Mouse (Mus musculus): ENCODE data around the gene AC124108.1. TPM values are rescaled to one million over a fixed set of nuclear protein-coding genes. Genes with fewer than 3 reads are reported as not detected.

Gene AC124108.1
- polyA plus RNA-seq, 1 experiment from 2014 or later = 0.03 TPM

DNA sequence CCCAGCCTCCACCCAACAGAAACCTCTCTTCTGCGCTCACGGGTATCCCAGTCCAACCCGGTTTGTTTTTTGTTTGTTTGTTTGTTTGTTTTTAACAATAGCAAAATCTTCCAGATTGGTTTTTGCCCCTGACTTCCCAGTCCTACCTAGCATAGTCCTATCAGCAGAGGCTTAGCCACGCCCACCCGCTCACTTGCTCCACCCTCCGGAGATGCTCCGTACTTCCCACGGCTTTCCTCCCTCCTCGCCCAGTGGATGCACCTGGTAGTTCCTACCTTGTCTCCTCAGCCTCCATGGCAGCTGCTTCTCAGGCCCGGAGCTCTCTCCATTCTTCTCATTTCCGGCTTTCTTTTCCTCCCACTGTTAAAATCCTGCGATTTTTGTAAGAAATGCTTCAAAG lies 42.3 kb downstream of the AC124108.1 start:
- no peaks in the 10 kb centered on the region for H3K4me1 ChIP-seq (replicated peaks)
- 22% methylated on average over 12 of the region's 12 CpGs for WGBS
- no peak overlapping the region for H3K9ac ChIP-seq
- peaks cover 6% of the 10 kb centered on the region; the same call in 1 of the 2 replicates for H3K27me3 ChIP-seq (replicated peaks)
- no peaks in the 10 kb centered on the region for H3K9me3 ChIP-seq
- H3K36me3 ChIP-seq = no peaks in the 10 kb centered on the region
- no peak overlapping the region for H3K4me3 ChIP-seq (replicated peaks)
- no peak for ATAC-seq
- H3K4me2 ChIP-seq (replicated peaks) = no peak overlapping the region
- H3K27ac ChIP-seq = no peak overlapping the region

DNA sequence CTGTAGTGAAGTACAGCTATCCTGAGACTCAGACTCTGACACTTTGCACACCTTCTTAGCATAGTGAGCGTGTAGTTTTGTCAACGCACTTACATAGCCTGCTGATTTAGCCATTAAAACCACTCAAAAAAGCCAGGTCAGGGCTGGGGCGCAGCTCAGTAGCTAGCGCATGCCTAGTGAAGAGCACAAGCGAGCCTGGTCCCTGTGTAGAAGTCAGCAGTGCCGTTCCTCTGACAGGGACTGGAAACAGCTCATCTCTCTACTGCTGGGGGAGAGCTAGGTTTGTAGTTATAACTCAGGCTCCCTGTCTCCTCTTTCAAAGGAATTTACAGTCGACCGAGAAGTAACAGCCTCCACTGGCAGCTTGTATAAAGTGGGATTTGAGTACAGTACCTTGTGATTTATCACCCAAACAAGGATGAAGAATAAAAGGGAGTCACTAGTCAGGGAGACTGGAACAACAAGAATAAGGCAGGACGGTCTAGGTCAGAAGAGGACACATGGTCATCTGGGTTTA lies 43.6 kb downstream of the AC124108.1 start:
- no peak overlapping the region for H3K4me3 ChIP-seq (replicated peaks)
- no peak overlapping the region for H3K27ac ChIP-seq
- H3K9ac ChIP-seq = no peak overlapping the region
- H3K4me2 ChIP-seq (replicated peaks) = no peak overlapping the region
- peaks cover 6% of the 10 kb centered on the region; the same call in 1 of the 2 replicates for H3K27me3 ChIP-seq (replicated peaks)
- H3K9me3 ChIP-seq = no peaks in the 10 kb centered on the region
- 47% methylated on average over 9 of the region's 9 CpGs for WGBS
- no peaks in the 10 kb centered on the region for H3K36me3 ChIP-seq
- ATAC-seq = no peak
- no peaks in the 10 kb centered on the region for H3K4me1 ChIP-seq (replicated peaks)

DNA sequence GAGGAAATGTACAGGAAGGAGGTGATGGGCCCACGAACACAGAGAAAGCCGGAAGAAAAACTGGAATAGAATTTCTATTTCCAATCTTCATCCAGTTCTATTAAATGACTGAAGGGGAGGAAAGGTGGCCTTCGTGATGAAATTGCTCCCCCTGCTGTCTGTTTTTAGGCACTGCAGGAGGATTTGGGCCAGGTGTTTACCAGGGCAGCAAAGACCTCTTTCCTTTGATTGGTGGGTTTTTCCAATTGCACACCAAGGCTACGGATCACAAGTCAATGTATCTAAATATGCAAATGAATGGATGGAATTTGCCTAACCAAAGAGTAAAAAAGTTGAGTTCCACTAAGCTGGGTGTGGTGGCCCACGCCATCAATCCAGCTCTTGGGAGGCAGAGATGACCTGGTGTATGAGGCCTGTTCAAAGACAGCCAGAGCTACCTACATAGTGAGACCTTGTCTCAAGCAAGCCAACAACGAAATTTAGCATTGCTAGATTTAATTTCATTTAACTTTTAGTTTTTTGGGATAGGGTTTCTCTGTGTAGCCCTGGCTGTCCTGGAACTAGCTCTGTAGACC lies 46.4 kb downstream of the AC124108.1 start:
- Histone ChIP-seq H3K4me2 (replicated peaks) (no peak overlapping the region), H3K9ac (no peak overlapping the region), H3K27me3 (replicated peaks) (peaks cover 6% of the 10 kb centered on the region; the same call in 1 of the 2 replicates), H3K36me3 (no peaks in the 10 kb centered on the region), H3K27ac (no peak overlapping the region), H3K9me3 (no peaks in the 10 kb centered on the region), H3K4me3 (replicated peaks) (no peak overlapping the region), H3K4me1 (replicated peaks) (no peaks in the 10 kb centered on the region)
- 24% methylated on average over 6 of the region's 6 CpGs for WGBS
- no peak for ATAC-seq

DNA sequence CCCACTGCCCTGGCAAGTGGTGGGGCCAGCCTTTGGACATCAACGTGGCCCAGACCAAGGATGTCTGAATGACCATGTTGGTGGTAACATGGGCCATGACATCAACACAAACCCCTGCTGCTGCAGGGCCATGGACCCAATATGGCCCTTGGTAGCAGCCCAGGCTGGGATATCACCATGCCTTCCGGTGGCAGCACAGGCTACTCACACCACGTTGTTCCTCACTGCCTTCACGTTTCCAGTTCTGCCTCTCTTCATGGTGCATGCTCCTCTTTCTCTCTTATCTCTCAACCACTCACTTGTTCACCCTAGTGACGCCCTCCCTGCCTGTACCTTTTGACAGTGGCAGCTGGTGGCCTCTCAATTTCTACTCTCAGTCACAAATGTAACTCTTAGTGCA lies 53.8 kb downstream of the AC124108.1 start:
- Histone ChIP-seq H3K4me1 (replicated peaks) (no peaks in the 10 kb centered on the region), H3K4me2 (replicated peaks) (no peak overlapping the region), H3K4me3 (replicated peaks) (no peak overlapping the region), H3K27ac (no peak overlapping the region), H3K36me3 (no peaks in the 10 kb centered on the region), H3K9me3 (no peaks in the 10 kb centered on the region), H3K27me3 (replicated peaks) (no peaks in the 10 kb centered on the region), H3K9ac (no peak overlapping the region)
- 75% methylated on average over 5 of the region's 5 CpGs for WGBS
- no peak for ATAC-seq

DNA sequence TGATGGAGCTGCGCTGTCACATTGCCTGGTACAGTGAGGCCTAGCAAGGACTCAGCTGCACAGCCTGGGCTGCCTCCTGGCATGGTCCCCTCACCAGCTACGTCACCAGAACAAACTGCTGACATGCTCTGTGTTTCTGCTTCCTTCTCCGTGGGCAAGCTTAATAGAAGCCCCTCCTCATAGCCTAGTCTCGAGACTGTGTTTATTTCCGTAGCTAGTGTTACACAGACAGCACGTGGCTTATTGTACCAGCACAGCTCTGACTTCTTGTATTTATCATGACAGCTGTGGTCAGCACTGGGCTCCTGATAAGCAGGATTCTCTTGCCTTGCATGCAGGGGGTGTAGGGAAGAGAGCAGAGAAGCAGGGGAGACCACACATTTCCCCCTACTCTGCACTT lies 54.9 kb downstream of the AC124108.1 start:
- no peak overlapping the region for H3K4me3 ChIP-seq (replicated peaks)
- no peak overlapping the region for H3K9ac ChIP-seq
- H3K9me3 ChIP-seq = no peaks in the 10 kb centered on the region
- H3K4me1 ChIP-seq (replicated peaks) = no peaks in the 10 kb centered on the region
- H3K4me2 ChIP-seq (replicated peaks) = no peak overlapping the region
- H3K27me3 ChIP-seq (replicated peaks) = no peaks in the 10 kb centered on the region
- ATAC-seq = no peak
- no peaks in the 10 kb centered on the region for H3K36me3 ChIP-seq
- 38% methylated on average over 6 of the region's 6 CpGs for WGBS
- H3K27ac ChIP-seq = no peak overlapping the region

DNA sequence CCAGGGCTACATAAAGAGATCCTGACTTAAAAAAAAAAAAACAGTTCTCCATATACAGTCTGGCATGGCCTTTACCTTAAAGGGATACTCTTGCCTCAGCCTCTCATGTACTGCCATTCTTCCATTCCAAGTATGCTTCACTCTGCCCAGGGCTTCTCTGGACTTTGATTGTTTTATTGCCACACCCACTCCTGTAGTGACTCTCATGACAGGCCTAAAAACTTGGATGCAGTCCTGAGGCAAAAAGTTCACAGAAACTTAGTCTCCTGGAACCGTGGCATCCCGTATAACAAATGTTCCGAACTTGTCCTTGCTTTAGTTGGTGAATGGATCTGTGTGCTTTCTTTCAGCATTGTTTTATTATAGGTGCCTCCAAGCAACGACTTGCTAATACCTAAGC lies 55.4 kb downstream of the AC124108.1 start:
- Histone ChIP-seq H3K9ac (no peak overlapping the region), H3K4me2 (replicated peaks) (no peak overlapping the region), H3K27me3 (replicated peaks) (no peaks in the 10 kb centered on the region), H3K4me1 (replicated peaks) (no peaks in the 10 kb centered on the region), H3K9me3 (no peaks in the 10 kb centered on the region), H3K4me3 (replicated peaks) (no peak overlapping the region), H3K27ac (no peak overlapping the region), H3K36me3 (no peaks in the 10 kb centered on the region)
- 83% methylated on average over 4 of the region's 4 CpGs for WGBS
- ATAC-seq = no peak

DNA sequence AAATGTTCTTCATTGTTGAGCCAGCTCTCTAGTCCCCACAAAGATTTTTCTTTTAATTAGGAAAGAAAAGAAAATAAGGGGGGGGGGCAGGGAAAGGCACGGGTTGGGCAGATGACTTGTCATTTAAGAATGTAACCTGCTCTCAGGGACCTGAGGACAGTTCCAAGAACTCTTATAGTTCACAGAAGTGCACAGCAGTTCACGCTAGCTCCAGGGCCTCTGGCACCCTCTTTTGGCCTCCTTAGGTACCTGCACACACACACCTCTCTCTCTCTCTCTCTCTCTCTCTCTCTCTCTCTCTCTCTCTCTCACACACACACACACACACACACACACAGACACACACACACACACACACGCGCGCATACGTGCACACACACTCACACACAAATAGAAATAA lies 63.2 kb downstream of the AC124108.1 start:
- H3K4me1 ChIP-seq (replicated peaks) = no peaks in the 10 kb centered on the region
- no peak overlapping the region for H3K4me3 ChIP-seq (replicated peaks)
- ATAC-seq = no peak
- no peaks in the 10 kb centered on the region for H3K27me3 ChIP-seq (replicated peaks)
- H3K9me3 ChIP-seq = no peaks in the 10 kb centered on the region
- no peak overlapping the region for H3K4me2 ChIP-seq (replicated peaks)
- no peak overlapping the region for H3K9ac ChIP-seq
- H3K36me3 ChIP-seq = no peaks in the 10 kb centered on the region
- no peak overlapping the region for H3K27ac ChIP-seq
- 89% methylated on average over 6 of the region's 6 CpGs for WGBS

MicroRNAs encoded within 50 kb of the gene (microRNA counts, 519-probe panel; counts per million panel counts)
- 97.1 counts per million, percentile 29 among the panel's probes with 10 or more counts for microRNA mmu-miR-135b

Other genes with a start within 250 kb of the AC124108.1 start
- gene Slc45a3, start 228.5 kb upstream of the AC124108.1 start, polyA plus RNA-seq (2015; fragmentation: Nextera tagmentation; extraction: Ambion mirVana) = 2.8 and 3.6 TPM in 2 replicates
- 15.2 and 16.0 TPM in 2 replicates for gene Elk4, start 183.8 kb upstream of the AC124108.1 start, polyA plus RNA-seq (2015; fragmentation: Nextera tagmentation; extraction: Ambion mirVana)
- gene Mfsd4a, start 123.4 kb upstream of the AC124108.1 start, polyA plus RNA-seq (2015; fragmentation: Nextera tagmentation; extraction: Ambion mirVana) = 8.7 and 10.3 TPM in 2 replicates
- gene Cdk18, start 51.8 kb upstream of the AC124108.1 start, polyA plus RNA-seq (2015; fragmentation: Nextera tagmentation; extraction: Ambion mirVana) = 10.5 and 13.4 TPM in 2 replicates
- gene Lemd1, start within 50 bp of the AC124108.1 start, polyA plus RNA-seq (2015; fragmentation: Nextera tagmentation; extraction: Ambion mirVana) = 0.43 and 0.58 TPM in 2 replicates
- not detected in 2 replicates for gene Gm10188, start 38.3 kb downstream of the AC124108.1 start, polyA plus RNA-seq (2015; fragmentation: Nextera tagmentation; extraction: Ambion mirVana)
- 0.23 and 0.49 TPM in 2 replicates for gene Klhdc8a, start 107.2 kb downstream of the AC124108.1 start, polyA plus RNA-seq (2015; fragmentation: Nextera tagmentation; extraction: Ambion mirVana)
- gene Nuak2, start 124.7 kb downstream of the AC124108.1 start, polyA plus RNA-seq (2015; fragmentation: Nextera tagmentation; extraction: Ambion mirVana) = 4.7 and 5.5 TPM in 2 replicates
- 11.4 and 15.5 TPM in 2 replicates for gene Tmcc2, start 199.8 kb downstream of the AC124108.1 start, polyA plus RNA-seq (2015; fragmentation: Nextera tagmentation; extraction: Ambion mirVana)
- 8.9 and 9.0 TPM in 2 replicates for gene Dstyk, start 226.1 kb downstream of the AC124108.1 start, polyA plus RNA-seq (2015; fragmentation: Nextera tagmentation; extraction: Ambion mirVana)

Data from intestine, embryonic 15.5 days (tissue).